Mouse (Mus musculus): Measurements from ENCODE around the gene Rrnad1.

DNA sequence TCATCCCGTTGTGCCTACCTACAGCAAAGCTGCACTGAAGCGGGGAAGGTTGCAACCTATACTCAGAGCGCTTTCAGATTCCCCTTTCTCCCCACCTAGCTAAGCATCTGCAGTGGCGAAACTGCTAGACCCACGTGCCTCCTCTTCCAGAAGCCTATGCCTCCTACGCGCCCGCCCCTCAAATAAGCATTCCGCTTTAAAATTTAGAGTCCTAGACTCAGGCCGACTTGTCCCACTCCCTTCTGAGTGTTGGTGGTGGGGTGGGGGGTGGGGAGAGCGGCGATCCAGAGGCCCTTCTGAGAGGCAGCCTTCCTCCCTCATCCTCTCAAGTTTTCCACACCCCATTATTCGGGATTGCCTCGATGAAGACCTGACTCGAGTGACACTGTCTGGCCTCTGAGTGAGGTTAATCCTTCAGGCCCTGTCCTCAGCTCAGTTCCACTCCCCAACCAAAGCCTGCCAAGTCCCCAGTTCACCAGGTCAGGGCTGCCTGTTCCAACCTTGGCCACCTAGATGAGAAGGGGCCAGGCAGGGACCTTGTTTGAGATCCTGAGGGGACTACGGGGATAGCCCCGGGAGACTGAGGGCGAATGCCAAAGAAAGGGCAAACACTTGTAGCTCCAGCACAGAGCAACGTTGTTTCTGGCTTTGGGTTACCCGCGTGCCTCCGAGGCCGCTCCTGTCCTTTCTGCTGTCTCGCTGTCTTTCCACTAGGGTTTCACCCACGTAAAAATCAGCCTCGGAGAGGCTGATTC is 16.7 kb upstream of the Rrnad1 start:
- TF ChIP-seq CTCF (IDR thresholded peaks at IDR 0.05; ENCODE audit: low read depth), result no peak
- TF ChIP-seq EP300 (IDR thresholded peaks at IDR 0.05; ENCODE audit: low read depth), result no peak

Measured in liver, embryonic 14.5 days (tissue).